Mouse (Mus musculus) MEL (cell line): ENCODE measurements at regions not wholly inside any gene's neighbourhood (a gene's known extent, or its start where the extent isn't known, plus 50 kb on each side); places are given as distances from the start of the nearest gene placed in this dataset.

ENCODE experiments used
- DNase-seq: peaks from one replicate; pipeline ENCODE4 v3.0.0; 2011; ENCODE audit warnings: low read depth, low spot score
- H3K27ac ChIP-seq: 2 replicates; pipeline ENCODE4 v1.5.1; 2012; ENCODE audit warnings: low read depth, mild to moderate bottlenecking, control low read depth, low read length, moderate library complexity; ENCODE audit not compliant: control insufficient read depth
- H3K27me3 ChIP-seq, 2 experiments: fragments of 150-350 bp in 1 of 2; sonication (generic) in 1 of 2; 2 replicates each; pipeline ENCODE4 v1.6.1; 2012; ENCODE audit warnings: low read length in 2 of 2, mild to moderate bottlenecking in 2 of 2, improper control_type of control experiment in 1 of 2, moderate library complexity in 1 of 2; ENCODE audit not compliant: insufficient read depth in 2 of 2, control insufficient read depth in 1 of 2
- H3K36me3 ChIP-seq, 2 experiments: 2 replicates each; pipeline ENCODE4 v1.6.1; 2012 to 2014; ENCODE audit warnings: low read length in 2 of 2, improper control_type of control experiment in 1 of 2, inconsistent platforms in 1 of 2, mild to moderate bottlenecking in 1 of 2; ENCODE audit not compliant: insufficient read depth in 2 of 2, control insufficient read depth in 1 of 2
- H3K4me1 ChIP-seq, 2 experiments: fragments of 150-350 bp in 1 of 2; sonication (generic) in 1 of 2; 2 replicates each; pipeline ENCODE4 v1.6.1; 2012; ENCODE audit warnings: low read length in 2 of 2, improper control_type of control experiment in 1 of 2, mild to moderate bottlenecking in 1 of 2; ENCODE audit not compliant: insufficient read depth in 2 of 2, control insufficient read depth in 1 of 2
- H3K4me3 ChIP-seq, 2 experiments: fragments of 150-350 bp in 1 of 2; sonication (generic) in 1 of 2; 2 replicates each; pipeline ENCODE4 v1.5.1; 2012; ENCODE audit warnings: low read depth in 2 of 2, low read length in 2 of 2, mild to moderate bottlenecking in 2 of 2, moderate library complexity in 2 of 2, control low read depth in 1 of 2, improper control_type of control experiment in 1 of 2; ENCODE audit not compliant: control insufficient read depth in 1 of 2, insufficient read depth in 1 of 2
- H3K79me2 ChIP-seq: 2 replicates; pipeline ENCODE4 v1.6.1; 2012; ENCODE audit warnings: mild to moderate bottlenecking, low read length, moderate library complexity; ENCODE audit not compliant: control insufficient read depth, poor library complexity, insufficient read depth
- H3K9ac ChIP-seq: 2 replicates; pipeline ENCODE4 v1.6.1; 2012; ENCODE audit warnings: low read depth, mild to moderate bottlenecking, control low read depth, low read length, moderate library complexity; ENCODE audit not compliant: control insufficient read depth, poor library complexity, severe bottlenecking
- H3K9me3 ChIP-seq: fragments of 150-350 bp; sonication (generic); replicated peaks from 2 replicates; pipeline ENCODE4 v1.6.1; 2012; ENCODE audit warnings: mild to moderate bottlenecking, low read length, improper control_type of control experiment, moderate library complexity; ENCODE audit not compliant: insufficient read depth
- CHD1 ChIP-seq: IDR thresholded peaks from 2 replicates; pipeline ENCODE4 v1.6.1; 2012; ENCODE audit warnings: low read depth, mild to moderate bottlenecking, inconsistent platforms, low read length, improper control_type of control experiment
- E2F4 ChIP-seq: IDR thresholded peaks from 2 replicates; pipeline ENCODE4 v1.6.1; 2011; ENCODE audit warnings: low read depth, low read length, improper control_type of control experiment, borderline replicate concordance
- ELF1 ChIP-seq: IDR thresholded peaks from 2 replicates; pipeline ENCODE4 v1.6.1; 2014; ENCODE audit warnings: low read depth, mild to moderate bottlenecking, inconsistent platforms, low read length, improper control_type of control experiment, moderate library complexity
- EP300 ChIP-seq, 2 experiments: IDR thresholded peaks; 2 replicates each; pipeline ENCODE4 v1.6.1; 2011; ENCODE audit warnings: improper control_type of control experiment in 2 of 2, low read length in 2 of 2, low read depth in 1 of 2, mild to moderate bottlenecking in 1 of 2
- ETS1 ChIP-seq: IDR thresholded peaks from 2 replicates; pipeline ENCODE4 v1.6.1; 2012; ENCODE audit warnings: low read depth, mild to moderate bottlenecking, inconsistent platforms, low read length, improper control_type of control experiment, moderate library complexity
- GABPA ChIP-seq: IDR thresholded peaks from 2 replicates; pipeline ENCODE4 v1.6.1; 2012; ENCODE audit warnings: low read depth, mild to moderate bottlenecking, inconsistent platforms, low read length, improper control_type of control experiment, moderate library complexity
- HCFC1 ChIP-seq: IDR thresholded peaks from 2 replicates; pipeline ENCODE4 v1.6.1; 2012; ENCODE audit warnings: low read depth, mild to moderate bottlenecking, inconsistent platforms, low read length, improper control_type of control experiment, moderate library complexity
- JUND ChIP-seq: IDR thresholded peaks from 2 replicates; pipeline ENCODE4 v1.6.1; 2011; ENCODE audit warnings: low read depth, mild to moderate bottlenecking, improper control_type of control experiment, low read length
- MEF2A ChIP-seq: IDR thresholded peaks from 2 replicates; pipeline ENCODE4 v1.6.1; 2014; ENCODE audit warnings: low read depth, mild to moderate bottlenecking, inconsistent platforms, low read length, improper control_type of control experiment; ENCODE audit not compliant: poor library complexity, insufficient replicate concordance, severe bottlenecking; ENCODE audit errors: extremely low read depth
- MXI1 ChIP-seq: IDR thresholded peaks from 2 replicates; pipeline ENCODE4 v1.6.1; 2011; ENCODE audit warnings: mild to moderate bottlenecking, low read depth, low read length, improper control_type of control experiment
- MYB ChIP-seq: IDR thresholded peaks from 2 replicates; pipeline ENCODE4 v1.6.1; 2011; ENCODE audit warnings: mild to moderate bottlenecking, low read depth, low read length, improper control_type of control experiment
- NELFE ChIP-seq: IDR thresholded peaks from 2 replicates; pipeline ENCODE4 v1.6.1; 2011; ENCODE audit warnings: low read depth, low read length, improper control_type of control experiment
- POLR2AphosphoS2 ChIP-seq: IDR thresholded peaks from 2 replicates; pipeline ENCODE4 v1.6.1; 2011; ENCODE audit warnings: low read length, improper control_type of control experiment
- POLR2AphosphoS5 ChIP-seq: IDR thresholded peaks from 2 replicates; pipeline ENCODE4 v1.6.1; 2012; ENCODE audit warnings: low read depth, borderline replicate concordance, mild to moderate bottlenecking, inconsistent platforms, low read length, moderate library complexity, mixed read lengths
- SIN3A ChIP-seq: IDR thresholded peaks from 2 replicates; pipeline ENCODE4 v1.6.1; 2012; ENCODE audit warnings: low read length, improper control_type of control experiment, inconsistent platforms
- TBP ChIP-seq: IDR thresholded peaks from 2 replicates; pipeline ENCODE4 v1.8.0; 2011; ENCODE audit warnings: low read depth, low read length, improper control_type of control experiment
- TCF12 ChIP-seq: IDR thresholded peaks from 2 replicates; pipeline ENCODE4 v1.6.1; 2014; ENCODE audit warnings: low read depth, mild to moderate bottlenecking, inconsistent platforms, low read length, improper control_type of control experiment, moderate library complexity
- UBTF ChIP-seq: IDR thresholded peaks from 2 replicates; pipeline ENCODE4 v1.6.1; 2012; ENCODE audit warnings: low read depth, mild to moderate bottlenecking, inconsistent platforms, low read length, improper control_type of control experiment, moderate library complexity, borderline replicate concordance; ENCODE audit not compliant: insufficient read depth
- USF1 ChIP-seq: IDR thresholded peaks from 2 replicates; pipeline ENCODE4 v1.6.1; 2014; ENCODE audit warnings: low read depth, mild to moderate bottlenecking, inconsistent platforms, low read length, improper control_type of control experiment, moderate library complexity
- USF2 ChIP-seq, 2 experiments: IDR thresholded peaks; 2 replicates each; pipeline ENCODE4 v1.6.1; 2011 to 2012; ENCODE audit warnings: improper control_type of control experiment in 2 of 2, low read length in 2 of 2, borderline replicate concordance in 1 of 2, inconsistent platforms in 1 of 2, low read depth in 1 of 2, mild to moderate bottlenecking in 1 of 2; ENCODE audit not compliant: insufficient read depth in 1 of 2
- ZC3H11A ChIP-seq: IDR thresholded peaks from 2 replicates; pipeline ENCODE4 v1.6.1; 2012; ENCODE audit warnings: low read depth, mild to moderate bottlenecking, inconsistent platforms, low read length, improper control_type of control experiment
- ZKSCAN1 ChIP-seq: IDR thresholded peaks from 2 replicates; pipeline ENCODE4 v1.6.1; 2012; ENCODE audit warnings: low read depth, mild to moderate bottlenecking, inconsistent platforms, low read length, improper control_type of control experiment, moderate library complexity
- ZMIZ1 ChIP-seq: IDR thresholded peaks from 2 replicates; pipeline ENCODE4 v1.6.1; 2012; ENCODE audit warnings: low read depth, mild to moderate bottlenecking, inconsistent platforms, low read length, improper control_type of control experiment, moderate library complexity

GRCm38 (mm10) chr8:9152313-9152925, 462.1 kb upstream of the Arglu1 start:
- no peaks in the 10 kb centered on the region for H3K4me1 ChIP-seq

DNA sequence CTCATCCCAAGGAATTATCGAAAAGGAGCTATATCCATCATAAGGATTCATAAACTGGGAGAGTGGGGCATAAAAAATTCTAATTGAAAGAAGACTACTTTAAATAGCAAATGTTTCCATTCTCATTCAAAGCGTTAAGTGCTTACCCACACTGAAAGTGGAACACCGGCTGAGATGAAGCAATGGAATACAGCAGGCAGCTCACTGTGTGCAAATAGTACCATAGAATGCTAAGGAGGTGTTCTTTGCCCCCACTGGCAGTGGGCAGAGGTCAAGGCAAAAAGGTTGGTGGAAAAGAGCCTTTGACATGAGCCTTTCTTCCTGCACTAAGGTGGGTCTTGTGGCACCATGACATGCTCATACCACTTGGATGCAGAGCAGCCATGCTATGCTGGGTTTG, 454.0 kb upstream of the Arglu1 start:
- no peak for DNase-seq
- no peak overlapping the region for H3K9ac ChIP-seq
- no peaks in the 10 kb centered on the region for H3K9me3 ChIP-seq
- no peak overlapping the region for H3K4me3 ChIP-seq
- H3K4me1 ChIP-seq = no peaks in the 10 kb centered on the region
- H3K36me3 ChIP-seq = no peaks in the 10 kb centered on the region
- H3K27ac ChIP-seq = no peak overlapping the region
- TF ChIP-seq ZMIZ1 (no peak), TBP (no peak), ZC3H11A (no peak), USF1 (no peak), MEF2A (no peak), EP300 (IDR thresholded peaks at IDR 0.05; ENCODE audit: low read depth in 1 of 2, low read length in 2 of 2) (no peak), MYB (no peak), ELF1 (no peak)
- H3K79me2 ChIP-seq = no peaks in the 10 kb centered on the region
- H3K27me3 ChIP-seq = no peaks in the 10 kb centered on the region

More at GRCm38 (mm10) chr8:9152313-9152925, 462.1 kb upstream of the Arglu1 start:
- Histone ChIP-seq H3K9me3 (no peaks in the 10 kb centered on the region), H3K27ac (no peak overlapping the region), H3K27me3 (no peaks in the 10 kb centered on the region), H3K36me3 (no peaks in the 10 kb centered on the region)
- TF ChIP-seq SIN3A (no peak), POLR2AphosphoS5 (no peak), ELF1 (no peak), ZKSCAN1 (no peak), NELFE (no peak), USF2 (IDR thresholded peaks at IDR 0.05; ENCODE audit: borderline replicate concordance in 1 of 2, insufficient read depth in 1 of 2, low read depth in 1 of 2, low read length in 2 of 2) (no peak), HCFC1 (no peak), ETS1 (no peak), GABPA (no peak), ZC3H11A (no peak), TCF12 (no peak), E2F4 (no peak), CHD1 (no peak), MEF2A (no peak), JUND (no peak), UBTF (no peak), MXI1 (no peak), EP300 (IDR thresholded peaks at IDR 0.05; ENCODE audit: low read depth in 1 of 2, low read length in 2 of 2) (no peak), POLR2AphosphoS2 (no peak)
- TF ChIP-seq, all 39 proteins: peak for 0
- no peak overlapping the region for H3K4me3 ChIP-seq
- no peak overlapping the region for H3K9ac ChIP-seq
- no peak for DNase-seq
- H3K79me2 ChIP-seq = no peaks in the 10 kb centered on the region
